Comparison of ENCODE assay signal across 8 mouse cellular contexts in genomic region chr13:94116705-94117410, GRCm38 (mm10). TPM values are rescaled to one million over a fixed set of nuclear protein-coding genes. Genes with fewer than 3 reads are reported as not detected.
DNase-seq lines count a peak whose midpoint lies in the region; ATAC-seq and TF ChIP-seq lines count a peak whose summit lies in the region.

No protein-coding gene starts in this region.

- H3K9ac ChIP-seq in liver, embryonic 15.5 days: no peak overlapping the region
- H3K9ac ChIP-seq in liver, embryonic 12.5 days: no peak overlapping the region
- no peak overlapping the region for H3K9ac ChIP-seq in heart, postnatal 0 days (replicated peaks; ENCODE audit: low read depth, low read length)

- WGBS in liver, embryonic 15.5 days (ENCODE audit: insufficient replicate concordance): 18% methylated on average over 13 of the region's 13 CpGs
- WGBS in liver, embryonic 12.5 days (ENCODE audit: insufficient replicate concordance): 29% methylated on average over 13 of the region's 13 CpGs
- 72% methylated on average over 13 of the region's 13 CpGs for WGBS in heart, postnatal 0 days
- WGBS in midbrain, embryonic 10.5 days: 85% methylated on average over 13 of the region's 13 CpGs

- H3K4me1 ChIP-seq in liver, embryonic 15.5 days (replicated peaks): no peaks in the 10 kb centered on the region
- H3K4me1 ChIP-seq in liver, embryonic 12.5 days: no peaks in the 10 kb centered on the region
- no peaks in the 10 kb centered on the region for H3K4me1 ChIP-seq in heart, postnatal 0 days (ENCODE audit: control insufficient read depth, insufficient read depth)
- H3K4me1 ChIP-seq in midbrain, embryonic 10.5 days: peaks cover 6% of the 10 kb centered on the region; the same call in 1 of the 2 replicates

- H3K27me3 ChIP-seq in liver, embryonic 15.5 days: no peaks in the 10 kb centered on the region
- H3K27me3 ChIP-seq in liver, embryonic 12.5 days (replicated peaks): no peaks in the 10 kb centered on the region
- H3K27me3 ChIP-seq in heart, postnatal 0 days (ENCODE audit: control insufficient read depth, insufficient read depth, low read length): no peaks in the 10 kb centered on the region
- no peaks in the 10 kb centered on the region for H3K27me3 ChIP-seq in midbrain, embryonic 10.5 days (ENCODE audit: low read depth, poor library complexity, severe bottlenecking)

- no peaks in the 10 kb centered on the region for H3K36me3 ChIP-seq in liver, embryonic 15.5 days (replicated peaks)
- 0 out of 2 replicates have a peak, but pooled peaks cover 3% of the 10 kb centered on the region for H3K36me3 ChIP-seq in liver, embryonic 12.5 days
- 0 out of 2 replicates have a peak, but pooled peaks cover 3% of the 10 kb centered on the region for H3K36me3 ChIP-seq in heart, postnatal 0 days (replicated peaks; ENCODE audit: control insufficient read depth, insufficient read depth, low read length)
- peaks cover 14% of the 10 kb centered on the region; the same call in 1 of the 2 replicates for H3K36me3 ChIP-seq in midbrain, embryonic 10.5 days

- ATAC-seq in liver, embryonic 15.5 days (ENCODE audit: insufficient read depth): no peak
- ATAC-seq in liver, embryonic 12.5 days: no peak
- no peak for ATAC-seq in heart, postnatal 0 days (ENCODE audit: insufficient read depth, low read depth)
- ATAC-seq in megakaryocyte progenitor cell, adult 5-6 weeks (replicated peaks; ENCODE audit: poor library complexity): peak; percentile 74

- no peaks in the 10 kb centered on the region for H3K9me3 ChIP-seq in liver, embryonic 15.5 days (replicated peaks)
- no peaks in the 10 kb centered on the region for H3K9me3 ChIP-seq in liver, embryonic 12.5 days (replicated peaks)
- 0 out of 2 replicates have a peak, but pooled peaks cover 5% of the 10 kb centered on the region for H3K9me3 ChIP-seq in heart, postnatal 0 days (replicated peaks; ENCODE audit: control insufficient read depth, low read length)
- H3K9me3 ChIP-seq in midbrain, embryonic 10.5 days (replicated peaks): peaks cover 12% of the 10 kb centered on the region

- H3K4me2 ChIP-seq in liver, embryonic 15.5 days: 0 out of 2 replicates have a peak overlapping the region, but pooled peaks have one; percentile 10
- no peak overlapping the region for H3K4me2 ChIP-seq in liver, embryonic 12.5 days
- H3K4me2 ChIP-seq in heart, postnatal 0 days (ENCODE audit: low read depth, low read length): peak overlapping the region; percentile 9; the same call in 1 of the 2 replicates

- TF ChIP-seq CTCF in heart, postnatal 0 days (IDR thresholded peaks at IDR 0.05; ENCODE audit: low read depth): no peak

- no peak overlapping the region for H3K27ac ChIP-seq in liver, embryonic 15.5 days (replicated peaks)
- H3K27ac ChIP-seq in liver, embryonic 12.5 days: no peak overlapping the region
- peak overlapping the region; percentile 43 for H3K27ac ChIP-seq in heart, postnatal 0 days (ENCODE audit: low read depth)
- H3K27ac ChIP-seq in midbrain, embryonic 10.5 days (replicated peaks): no peak overlapping the region

- TF ChIP-seq EP300 in heart, postnatal 0 days (IDR thresholded peaks at IDR 0.05; ENCODE audit: low read depth): no peak

- H3K4me3 ChIP-seq in liver, embryonic 15.5 days (replicated peaks): no peak overlapping the region
- H3K4me3 ChIP-seq in liver, embryonic 12.5 days: no peak overlapping the region
- H3K4me3 ChIP-seq in heart, postnatal 0 days (ENCODE audit: low read depth, low read length): no peak overlapping the region
- no peak overlapping the region for H3K4me3 ChIP-seq in midbrain, embryonic 10.5 days

- DNase-seq in embryo, embryonic 10 days (ENCODE audit: low spot score): peak; percentile 56
- DNase-seq in embryo, embryonic 9.5 days (ENCODE audit: extremely low spot score): no peak
- no peak for DNase-seq in heart, postnatal 0 days (ENCODE audit: low spot score)
- DNase-seq in thymus, postnatal 36 days: no peak
- no peak for DNase-seq in midbrain, embryonic 10.5 days (ENCODE audit: low spot score)

RNA-seq across cellular contexts. Expression of gene Lhfpl2, which starts 59.3 kb away (rescaled TPM):
- polyA plus RNA-seq in liver, embryonic 15.5 days (2015; fragmentation: Nextera tagmentation; extraction: Ambion mirVana): 3.8 and 4.8 TPM in 2 replicates
- 7.1 and 8.5 TPM in 2 replicates for polyA plus RNA-seq in liver, embryonic 12.5 days (2016; fragmentation: Nextera tagmentation; extraction: Ambion mirVana)
- total RNA-seq in heart, postnatal 0 days (2014; rRNA removed; ENCODE audit: low replicate concordance): 20.9 and 22.5 TPM in 2 replicates
- polyA plus RNA-seq in heart, postnatal 0 days (2015; fragmentation: Nextera tagmentation; extraction: Ambion mirVana): 10.8 and 11.8 TPM in 2 replicates
- 9.3 and 11.0 TPM in 2 replicates for total RNA-seq in megakaryocyte progenitor cell, adult 5-6 weeks (2015)
- total RNA-seq in megakaryocyte progenitor cell, adult 5-6 weeks (2017): 11.2 and 12.3 TPM in 2 replicates
- 18.0 and 19.0 TPM in 2 replicates for polyA plus RNA-seq in midbrain, embryonic 10.5 days (2016; fragmentation: Nextera tagmentation; extraction: Ambion mirVana)
